Mouse (Mus musculus) liver, embryonic 14.5 days (tissue): ENCODE measurements around the gene Dscam. TPM values are rescaled to one million over a fixed set of nuclear protein-coding genes. Genes with fewer than 3 reads are reported as not detected.

Experiments used
- ATAC-seq: fragments of 200-750 bp; cut with Nextera tagmentation; 2 replicates; pipeline ENCODE4 v1.8.0; 2017; ENCODE audit warnings: moderate number of reproducible peaks, mild to moderate bottlenecking, moderate library complexity; ENCODE audit not compliant: insufficient read depth
- DNase-seq, 3 experiments: peaks; one replicate each; pipeline ENCODE4 v3.0.0-alpha.2; 2012 to 2013; ENCODE audit warnings: low read depth in 3 of 3, low spot score in 3 of 3
- H3K27ac ChIP-seq: fragments of 300-500 bp; sonication (generic); 2 replicates; pipeline ENCODE4 v1.5.1; 2014; ENCODE audit warnings: moderate library complexity, mild to moderate bottlenecking, control low read depth, inconsistent platforms
- H3K27me3 ChIP-seq: fragments of 300-500 bp; sonication (generic); 2 replicates; pipeline ENCODE4 v1.6.1; 2014; ENCODE audit warnings: mild to moderate bottlenecking, low read length, moderate library complexity; ENCODE audit not compliant: control insufficient read depth, insufficient read depth
- H3K36me3 ChIP-seq: fragments of 300-500 bp; sonication (generic); replicated peaks from 2 replicates; pipeline ENCODE4 v1.6.1; 2014; ENCODE audit warnings: low read depth; ENCODE audit not compliant: control insufficient read depth, insufficient read depth
- H3K4me1 ChIP-seq, 2 experiments: fragments of 200-500 bp in 1 of 2; fragments of 300-500 bp in 1 of 2; sonication (generic) in 1 of 2; replicated peaks; 2 replicates each; pipeline ENCODE4 v1.6.1; 2012 to 2014; ENCODE audit warnings: antibody characterized with exemption in 1 of 2, inconsistent platforms in 1 of 2, low read length in 1 of 2; ENCODE audit not compliant: control insufficient read depth in 2 of 2, insufficient read depth in 2 of 2
- H3K4me2 ChIP-seq: fragments of 300-500 bp; sonication (generic); 2 replicates; pipeline ENCODE4 v1.6.1; 2014; ENCODE audit warnings: low read depth, mild to moderate bottlenecking, control low read depth, moderate library complexity
- H3K4me3 ChIP-seq, 2 experiments: fragments of 200-500 bp in 1 of 2; fragments of 300-500 bp in 1 of 2; sonication (generic) in 1 of 2; 2 replicates each; pipeline ENCODE4 v1.5.1; 2012 to 2014; ENCODE audit warnings: low read depth in 2 of 2, low read length in 2 of 2, mild to moderate bottlenecking in 2 of 2, control low read depth in 1 of 2, inconsistent platforms in 1 of 2, moderate library complexity in 1 of 2; ENCODE audit not compliant: insufficient read depth in 1 of 2
- H3K9ac ChIP-seq: fragments of 300-500 bp; sonication (generic); replicated peaks from 2 replicates; pipeline ENCODE4 v1.6.1; 2014; ENCODE audit warnings: mild to moderate bottlenecking, control low read depth, moderate library complexity
- H3K9me3 ChIP-seq: fragments of 300-500 bp; sonication (generic); 2 replicates; pipeline ENCODE4 v1.6.1; 2016; ENCODE audit warnings: low read length, mixed read lengths; ENCODE audit not compliant: control insufficient read depth
- CTCF ChIP-seq: IDR thresholded peaks from 2 replicates; pipeline ENCODE4 v1.5.1; 2016; ENCODE audit warnings: antibody characterized with exemption, low read depth, control low read depth
- EP300 ChIP-seq: IDR thresholded peaks from 2 replicates; pipeline ENCODE4 v1.6.1; 2016; ENCODE audit warnings: antibody characterized with exemption, low read depth
- WGBS: fragments of 180-500 bp; shearing (Covaris S2); extraction: QIAGEN DNeasy Blood & Tissue Kit; methylation state at CpG from one replicate; pipeline ENCODE4 v1.1.7; 2014; ENCODE audit not compliant: insufficient replicate concordance; 5-methylcytosine and 5-hydroxymethylcytosine counted together
- polyA plus RNA-seq, 2 experiments: library from polyadenylated mRNA; depleted of rRNA in 1 of 2; stranded (reverse) in 1 of 2; unstranded in 1 of 2; fragments of >200 nt; fragmentation: Nextera tagmentation in 1 of 2; extraction: Ambion mirVana in 1 of 2; gene quantifications; 2 replicates each; pipeline versions ENCODE4 v1.2.1 to v1.2.3; 2012 to 2014

Gene Dscam
- polyA plus RNA-seq, 2 experiments, result not detected

GRCm38 (mm10) chr16:96970412-96970811, 200.1 kb downstream of the Dscam start:
- no peak for TF ChIP-seq CTCF
- TF ChIP-seq EP300, result no peak
- ATAC-seq (peak; percentile 37; the same call in 1 of the 2 replicates), DNase-seq (no peak)
- Histone ChIP-seq H3K9ac (no peak overlapping the region), H3K4me3 (no peak overlapping the region), H3K27ac (no peak overlapping the region), H3K4me1 (peaks cover 0 to 9% of the 10 kb centered on the region in 2 experiments; a peak in 1 of 4 replicates), H3K36me3 (no peaks in the 10 kb centered on the region), H3K4me2 (no peak overlapping the region), H3K27me3 (no peaks in the 10 kb centered on the region), H3K9me3 (no peaks in the 10 kb centered on the region)
- WGBS, result 34% methylated on average over 2 of the region's 2 CpGs

- Histone ChIP-seq H3K27ac (no peak overlapping the region), H3K4me2 (no peak overlapping the region), H3K4me1 (peaks cover 0 to 9% of the 10 kb centered on the region in 2 experiments; a peak in 1 of 4 replicates), H3K36me3 (no peaks in the 10 kb centered on the region), H3K9me3 (no peaks in the 10 kb centered on the region), H3K27me3 (no peaks in the 10 kb centered on the region), H3K4me3 (no peak overlapping the region), H3K9ac (no peak overlapping the region)
- WGBS, result 53% methylated on average over 2 of the region's 2 CpGs
- TF ChIP-seq CTCF (no peak), EP300 (no peak)
- DNase-seq (no peak), ATAC-seq (peak; percentile 69)
Measured at GRCm38 (mm10) chr16:96969643-96970042, 200.9 kb downstream of the Dscam start.

GRCm38 (mm10) chr16:96968885-96969480, 201.6 kb downstream of the Dscam start:
- 10% methylated on average over 2 of the region's 2 CpGs for WGBS
- no peak overlapping the region for H3K27ac ChIP-seq
- ATAC-seq (no peak), DNase-seq (no peak)
- no peaks in the 10 kb centered on the region for H3K27me3 ChIP-seq
- TF ChIP-seq CTCF (no peak), EP300 (no peak)
- H3K9me3 ChIP-seq, result no peaks in the 10 kb centered on the region
- H3K4me2 ChIP-seq, result no peak overlapping the region
- H3K9ac ChIP-seq, result no peak overlapping the region
- H3K4me3 ChIP-seq, result no peak overlapping the region
- peaks cover 0 to 9% of the 10 kb centered on the region in 2 experiments; a peak in 1 of 4 replicates for H3K4me1 ChIP-seq
- no peaks in the 10 kb centered on the region for H3K36me3 ChIP-seq

- no peak overlapping the region for H3K27ac ChIP-seq
- H3K9me3 ChIP-seq, result no peaks in the 10 kb centered on the region
- peaks cover 2% of the 10 kb centered on the region; the same call in 1 of the 2 replicates for H3K27me3 ChIP-seq
- no peak overlapping the region for H3K4me3 ChIP-seq
- DNase-seq (no peak), ATAC-seq (no peak)
- no peaks in the 10 kb centered on the region for H3K36me3 ChIP-seq
- H3K9ac ChIP-seq, result no peak overlapping the region
- TF ChIP-seq EP300, result no peak
- TF ChIP-seq CTCF, result no peak
- WGBS, result 51% methylated on average over 3 of the region's 3 CpGs
- no peaks in the 10 kb centered on the region for H3K4me1 ChIP-seq
- H3K4me2 ChIP-seq, result no peak overlapping the region
Measured at GRCm38 (mm10) chr16:96959695-96960094, 210.9 kb downstream of the Dscam start.

DNA sequence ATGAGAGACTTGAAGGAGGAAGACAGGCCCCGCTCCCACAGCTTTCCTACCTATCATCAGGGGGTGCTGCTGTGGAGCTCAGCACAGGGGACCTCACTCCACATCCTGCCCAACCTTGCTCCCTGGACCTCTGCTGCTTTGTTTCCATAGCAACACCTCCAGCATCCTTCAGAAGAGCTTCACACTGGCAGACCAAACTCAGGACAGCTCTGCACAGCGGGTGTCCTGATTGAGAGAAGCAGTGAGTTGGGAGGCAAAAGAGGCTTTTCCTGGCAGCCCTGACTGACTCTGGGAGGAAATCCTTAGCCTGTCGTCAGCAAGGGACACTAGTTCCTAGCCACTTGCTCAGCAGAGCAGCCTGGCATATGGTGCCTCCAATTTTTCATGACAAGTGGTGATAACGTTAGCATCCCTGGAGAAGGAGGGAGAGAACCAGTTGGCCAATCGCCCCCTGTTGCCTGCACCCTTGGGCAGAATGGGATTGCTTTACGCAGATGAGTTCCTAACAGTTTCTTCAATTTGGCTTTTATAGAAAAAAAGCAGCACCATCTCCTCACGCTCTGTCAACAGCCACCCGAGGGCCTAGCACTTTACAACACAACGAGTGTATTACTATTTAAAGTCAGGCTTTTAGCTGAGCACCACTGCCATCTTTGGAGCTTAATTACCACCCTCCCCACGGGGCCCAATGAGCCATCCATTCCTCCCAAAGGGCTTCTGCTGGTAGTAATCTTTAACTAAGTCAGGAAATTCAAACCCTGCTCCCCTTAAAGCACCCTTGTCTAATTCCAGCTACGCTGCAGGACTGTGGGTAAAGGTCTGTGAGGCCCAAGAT, 224.9 kb downstream of the Dscam start:
- no peak for ATAC-seq
- 42% methylated on average over 11 of the region's 11 CpGs for WGBS
- no peak for DNase-seq
- H3K9ac ChIP-seq, result no peak overlapping the region
- no peaks in the 10 kb centered on the region for H3K36me3 ChIP-seq
- no peak for TF ChIP-seq EP300
- no peak for TF ChIP-seq CTCF
- no peaks in the 10 kb centered on the region for H3K9me3 ChIP-seq
- H3K27ac ChIP-seq, result no peak overlapping the region
- H3K4me1 ChIP-seq, result no peaks in the 10 kb centered on the region
- H3K4me2 ChIP-seq, result no peak overlapping the region
- no peaks in the 10 kb centered on the region; the same call in none of the 2 replicates for H3K27me3 ChIP-seq
- H3K4me3 ChIP-seq, result no peak overlapping the region
